Mouse (Mus musculus) adrenal gland, adult 10 weeks (tissue): ENCODE results near the gene Gm609. TPM values are rescaled to one million over a fixed set of nuclear protein-coding genes. Genes with fewer than 3 reads are reported as not detected.

ENCODE experiments used
- polyA plus RNA-seq: library from polyadenylated mRNA; stranded (reverse); fragments of 350-450 nt; fragmentation: Illumina TruSeq; extraction: RNeasy Lipid Tissue Mini Kit (QIAGEN cat#74804); gene quantifications from one replicate; pipeline ENCODE4 v1.2.3, GENCODE M21; 2014; ENCODE audit warnings: low read depth, low replicate concordance

Gene Gm609
- not detected for polyA plus RNA-seq

DNA sequence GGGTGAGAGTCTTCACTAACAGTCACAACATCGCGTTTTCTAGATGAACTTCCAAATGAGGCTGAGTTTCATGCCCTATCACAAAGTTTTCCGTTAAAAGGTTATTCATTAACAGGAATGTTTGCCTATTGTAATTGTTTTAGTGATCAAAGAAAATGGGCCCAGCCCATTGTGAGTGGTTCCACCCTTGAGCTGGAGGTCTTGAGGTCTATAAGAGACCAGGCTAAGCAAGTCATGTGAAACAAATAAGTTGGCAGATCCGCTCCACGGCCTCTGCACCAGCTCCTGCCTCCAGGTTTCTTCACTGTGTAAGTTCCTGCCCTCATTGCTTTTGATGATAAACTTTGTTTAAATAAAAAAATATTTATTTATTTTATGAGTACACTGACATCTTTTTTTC, at the start of gene Gm609:
TSS of gene Gm609 (minus strand) at position 43 of the 400 bp plus-strand sequence.

DNA sequence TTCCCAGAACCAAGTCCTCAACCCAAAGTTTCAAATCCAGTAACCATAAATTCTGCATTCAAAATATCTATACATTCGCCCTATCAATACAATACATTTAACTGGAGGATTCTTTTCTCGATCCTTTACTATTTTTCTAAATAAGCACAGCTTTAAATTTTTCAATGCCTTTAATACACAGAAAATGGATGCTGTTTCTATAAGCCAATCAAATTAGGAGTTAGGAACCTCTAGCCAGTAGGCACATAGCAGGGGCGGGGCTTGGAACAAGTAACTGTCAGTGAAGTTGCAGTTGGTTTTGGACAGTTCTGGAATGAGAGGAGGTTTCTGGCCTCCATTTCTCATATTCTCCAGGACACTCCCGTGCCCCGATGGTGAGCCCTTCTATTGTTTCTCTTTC, 42.2 kb upstream of the Gm609 start, which contains the start of gene Slc9c1:
TSS of gene Slc9c1 (plus strand) at position 301 of the 400 bp plus-strand sequence.

DNA sequence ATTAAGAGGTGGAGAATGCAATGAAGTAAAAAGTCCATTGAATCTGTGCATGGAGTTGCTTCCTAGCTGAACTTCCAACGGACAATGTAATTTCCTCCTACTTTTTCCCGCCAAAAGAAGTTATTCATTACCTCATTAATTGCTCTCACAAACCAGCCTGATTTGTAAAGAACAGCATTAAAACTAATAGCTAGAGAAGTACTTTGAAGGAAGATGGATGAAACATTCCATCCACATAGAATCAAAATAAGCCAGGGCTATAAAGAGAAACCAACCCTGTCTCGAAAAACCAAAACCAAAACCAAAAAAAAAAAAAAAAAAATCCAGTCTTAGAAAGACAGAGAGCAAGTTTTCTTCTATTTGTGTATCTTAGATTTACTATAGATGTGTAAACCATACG, 39.2 kb upstream of the Gm609 start, which contains the start of gene Gm17783:
TSS of gene Gm17783 (minus strand) at position 101 of the 400 bp plus-strand sequence.

DNA sequence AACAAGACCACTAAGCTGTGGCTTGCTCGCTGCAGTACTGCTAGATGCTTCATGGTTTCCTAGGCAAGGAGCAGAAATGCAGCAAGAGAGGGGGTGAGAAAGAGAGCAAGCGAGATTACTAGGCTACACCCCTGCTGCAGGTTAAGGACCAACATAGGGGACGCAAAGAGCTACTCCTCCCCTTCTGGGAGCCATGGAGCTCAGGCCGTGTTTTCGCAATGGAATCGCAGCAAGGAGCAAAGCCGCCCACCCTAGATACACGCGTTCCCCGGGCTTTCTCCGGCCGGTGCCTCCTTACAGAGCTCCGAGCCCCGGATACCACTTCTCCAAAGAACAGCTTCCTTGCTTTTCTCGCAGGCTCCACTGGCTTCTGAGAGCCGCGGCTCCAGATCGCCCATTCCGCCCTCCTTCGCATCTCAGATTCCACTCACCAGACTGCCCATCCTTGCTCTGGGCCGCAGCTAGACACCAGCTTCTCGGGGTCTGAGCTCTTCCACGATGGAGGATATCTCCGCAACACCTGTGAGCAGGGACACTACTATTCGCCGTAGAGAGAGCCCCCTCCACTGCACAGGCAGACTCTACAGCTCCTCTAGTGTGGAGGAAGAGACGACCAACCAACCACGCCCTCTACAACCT, 84.2 kb downstream of the Gm609 start, which contains the start of gene Cd200:
TSS of gene Cd200 (minus strand) at position 629 of the 639 bp plus-strand sequence.

Other genes starting within 250 kb of the Gm609 start
- gene Cd200, start 83.9 kb downstream of the Gm609 start, polyA plus RNA-seq, result 121 TPM
- not detected for gene Gm17783, start 39.1 kb upstream of the Gm609 start, polyA plus RNA-seq
- not detected for gene Slc9c1, start 42.3 kb upstream of the Gm609 start, polyA plus RNA-seq
- gene Gcsam, start 117.4 kb upstream of the Gm609 start, polyA plus RNA-seq, result 0.41 TPM
- 0.35 TPM for gene BC016579, start 161.1 kb upstream of the Gm609 start, polyA plus RNA-seq
- gene Tmprss7, start 200.7 kb upstream of the Gm609 start, polyA plus RNA-seq, result not detected
- gene Tagln3, start 231.6 kb upstream of the Gm609 start, polyA plus RNA-seq, result not detected
- gene Abhd10, start 250.0 kb upstream of the Gm609 start, polyA plus RNA-seq, result 39.2 TPM